Mouse (Mus musculus) cortical plate, adult 2 months (tissue): ENCODE measurements around the gene Foxn3.

Source experiments
- CTCF ChIP-seq: fragments of 200-500 bp; IDR thresholded peaks from 2 replicates; pipeline ENCODE4 v1.5.1; 2011; ENCODE audit warnings: mild to moderate bottlenecking, control low read depth, low read length; ENCODE audit not compliant: insufficient read depth; ENCODE audit errors: extremely low read depth
- POLR2A ChIP-seq: fragments of 200-500 bp; IDR thresholded peaks from 2 replicates; pipeline ENCODE4 v1.6.1; 2011; ENCODE audit warnings: mild to moderate bottlenecking, low read length, control low read depth; ENCODE audit not compliant: insufficient read depth; ENCODE audit errors: extremely low read depth

DNA sequence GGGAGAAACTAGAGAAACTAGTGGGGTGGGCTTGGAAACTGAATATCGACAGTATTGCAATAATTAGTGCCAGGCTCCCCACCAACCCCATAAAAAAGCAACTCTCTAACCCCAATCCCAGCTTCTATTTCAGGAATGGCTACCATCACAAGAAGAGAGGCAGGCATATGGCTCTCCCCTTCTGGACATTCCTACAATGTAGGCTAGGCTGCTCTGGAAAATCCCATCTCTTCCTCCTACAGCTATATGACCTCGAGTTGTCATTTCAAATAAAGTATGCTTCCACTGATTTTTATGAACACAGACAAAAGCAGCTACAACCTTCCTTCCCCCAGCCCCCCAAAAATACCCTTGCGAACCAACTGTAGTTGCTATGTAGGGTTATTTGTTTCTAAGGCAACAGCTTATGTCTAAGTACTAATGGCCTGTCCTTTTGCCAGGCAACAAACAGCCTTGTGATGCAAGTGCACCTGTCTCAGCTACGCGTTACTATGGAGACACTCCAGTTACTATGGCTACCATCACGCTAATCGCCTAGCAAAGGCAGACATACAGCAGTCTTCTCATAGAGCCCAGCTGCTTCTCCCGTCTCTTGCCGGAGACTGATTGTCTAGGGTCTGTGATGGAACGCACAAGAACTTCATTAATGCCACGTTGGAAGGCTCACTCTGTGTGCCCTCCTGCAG lies 223.6 kb downstream of the Foxn3 start:
- TF ChIP-seq CTCF (no peak), POLR2A (no peak)
